Mouse (Mus musculus): ENCODE results near the gene Akna. TPM values are rescaled to one million over a fixed set of nuclear protein-coding genes. Genes with fewer than 3 reads are reported as not detected.
A peak's percentile ranks its signal among the peaks of the same experiment; 100 is the strongest.

Gene Akna
- total RNA-seq, 2 experiments from 2014 or later: 3.5 to 7.3 TPM

GRCm38 (mm10) chr4:63384262-63384661 lies 18.9 kb downstream of the Akna start:
- no peak for DNase-seq

- no peak for DNase-seq
Measured at GRCm38 (mm10) chr4:63383474-63383873, 19.7 kb downstream of the Akna start.

GRCm38 (mm10) chr4:63382676-63383369 lies 20.3 kb downstream of the Akna start:
- no peak for DNase-seq

- no peak for DNase-seq
Measured at GRCm38 (mm10) chr4:63377483-63377882, 25.7 kb downstream of the Akna start.

- DNase-seq: peak in 1 of 2 experiments; percentile 37
Measured at GRCm38 (mm10) chr4:63375367-63375766, 27.8 kb downstream of the Akna start.

- DNase-seq: no peak
Measured at GRCm38 (mm10) chr4:63374331-63374730, 28.8 kb downstream of the Akna start.

GRCm38 (mm10) chr4:63373404-63373803 lies 29.8 kb downstream of the Akna start:
- DNase-seq: no peak

GRCm38 (mm10) chr4:63371890-63372289 lies 31.3 kb downstream of the Akna start:
- DNase-seq: peak; percentile 29 to 57

- no peak for DNase-seq
Measured at GRCm38 (mm10) chr4:63370897-63371296, 32.3 kb downstream of the Akna start.

- peak; percentile 83 to 95 for DNase-seq
Measured at GRCm38 (mm10) chr4:63368577-63368976, 34.6 kb downstream of the Akna start.

GRCm38 (mm10) chr4:63362150-63362549 lies 41.0 kb downstream of the Akna start, which contains the start of gene Orm2:
Gene Orm2, plus strand, starts transcription at chr4:63362449.
- DNase-seq: peak; percentile 62 to 72

- no peak for DNase-seq
Measured at GRCm38 (mm10) chr4:63359861-63360260, 43.3 kb downstream of the Akna start.

GRCm38 (mm10) chr4:63356981-63357570 lies 46.1 kb downstream of the Akna start:
- DNase-seq: peak; percentile 38 to 54

GRCm38 (mm10) chr4:63355877-63356665 lies 47.1 kb downstream of the Akna start, which contains the start of gene Orm3:
Gene Orm3, plus strand, starts transcription at chr4:63356162.
- peak; percentile 63 to 85 for DNase-seq

GRCm38 (mm10) chr4:63348524-63348923 lies 54.6 kb downstream of the Akna start:
- no peak for DNase-seq

GRCm38 (mm10) chr4:63346659-63347058 lies 56.5 kb downstream of the Akna start:
- no peak for DNase-seq

GRCm38 (mm10) chr4:63345261-63345660 lies 57.9 kb downstream of the Akna start:
- DNase-seq: no peak

GRCm38 (mm10) chr4:63344295-63344694 lies 58.9 kb downstream of the Akna start, which contains the start of gene Orm1:
Gene Orm1, plus strand, starts transcription at chr4:63344560.
- no peak for DNase-seq

- DNase-seq: no peak
Measured at GRCm38 (mm10) chr4:63343608-63344007, 59.5 kb downstream of the Akna start.

- DNase-seq: no peak
Measured at GRCm38 (mm10) chr4:63342491-63342890, 60.7 kb downstream of the Akna start.

- no peak for DNase-seq
Measured at GRCm38 (mm10) chr4:63338414-63339076, 64.6 kb downstream of the Akna start.

GRCm38 (mm10) chr4:63333403-63333802 lies 69.8 kb downstream of the Akna start:
- DNase-seq: no peak
